Mouse (Mus musculus): Measurements from ENCODE around the gene Nop14. TPM values are rescaled to one million over a fixed set of nuclear protein-coding genes. Genes with fewer than 3 reads are reported as not detected.

Gene Nop14
- polyA plus RNA-seq, 1 experiment from 2014 or later: 21.9 TPM

- no peak overlapping the region for H3K27ac ChIP-seq (replicated peaks)
- no peaks in the 10 kb centered on the region for H3K4me1 ChIP-seq
- no peaks in the 10 kb centered on the region for H3K27me3 ChIP-seq
- 96% methylated on average over 5 of the region's 5 CpGs for WGBS
- H3K9me3 ChIP-seq: no peaks in the 10 kb centered on the region
- ATAC-seq (replicated peaks): no peak
- H3K9ac ChIP-seq (replicated peaks): no peak overlapping the region
- H3K36me3 ChIP-seq: peaks cover 88% of the 10 kb centered on the region
- H3K4me2 ChIP-seq (replicated peaks): no peak overlapping the region
- H3K4me3 ChIP-seq: no peak overlapping the region
Observed at GRCm38 (mm10) chr5:34652961-34653360, 7.0 kb downstream of the Nop14 start.

GRCm38 (mm10) chr5:34647581-34647980, 12.4 kb downstream of the Nop14 start:
- Histone ChIP-seq H3K4me2 (replicated peaks) (no peak overlapping the region), H3K4me3 (no peak overlapping the region), H3K9me3 (no peaks in the 10 kb centered on the region), H3K36me3 (peaks cover 95% of the 10 kb centered on the region), H3K27me3 (no peaks in the 10 kb centered on the region), H3K4me1 (no peaks in the 10 kb centered on the region), H3K9ac (replicated peaks) (no peak overlapping the region), H3K27ac (replicated peaks) (no peak overlapping the region)
- ATAC-seq (replicated peaks): no peak
- WGBS: 43% methylated on average over 4 of the region's 4 CpGs

- peaks cover 86% of the 10 kb centered on the region for H3K36me3 ChIP-seq
- ATAC-seq (replicated peaks): peak; percentile 70
- H3K4me3 ChIP-seq: no peak overlapping the region
- H3K9ac ChIP-seq (replicated peaks): no peak overlapping the region
- H3K27me3 ChIP-seq: no peaks in the 10 kb centered on the region
- no peak overlapping the region for H3K27ac ChIP-seq (replicated peaks)
- H3K4me2 ChIP-seq (replicated peaks): no peak overlapping the region
- no peaks in the 10 kb centered on the region for H3K4me1 ChIP-seq
- no peaks in the 10 kb centered on the region for H3K9me3 ChIP-seq
- WGBS: 67% methylated on average over 5 of the region's 5 CpGs
Observed at GRCm38 (mm10) chr5:34642932-34643331, 17.0 kb downstream of the Nop14 start.

GRCm38 (mm10) chr5:34641991-34642390, 18.0 kb downstream of the Nop14 start:
- no peaks in the 10 kb centered on the region for H3K9me3 ChIP-seq
- H3K27ac ChIP-seq (replicated peaks): no peak overlapping the region
- no peak for ATAC-seq (replicated peaks)
- 91% methylated on average over 3 of the region's 3 CpGs for WGBS
- H3K27me3 ChIP-seq: no peaks in the 10 kb centered on the region
- H3K4me2 ChIP-seq (replicated peaks): no peak overlapping the region
- H3K4me1 ChIP-seq: peaks cover 5% of the 10 kb centered on the region
- H3K4me3 ChIP-seq: no peak overlapping the region
- H3K9ac ChIP-seq (replicated peaks): no peak overlapping the region
- peaks cover 79% of the 10 kb centered on the region for H3K36me3 ChIP-seq

GRCm38 (mm10) chr5:34637591-34638156, 22.3 kb downstream of the Nop14 start:
- H3K36me3 ChIP-seq: peaks cover 65% of the 10 kb centered on the region
- no peak for ATAC-seq (replicated peaks)
- H3K27me3 ChIP-seq: no peaks in the 10 kb centered on the region
- H3K4me3 ChIP-seq: no peak overlapping the region
- H3K9me3 ChIP-seq: no peaks in the 10 kb centered on the region
- peaks cover 20% of the 10 kb centered on the region for H3K4me1 ChIP-seq
- H3K9ac ChIP-seq (replicated peaks): 0 out of 2 replicates have a peak overlapping the region, but pooled peaks have one; percentile 61
- 81% methylated on average over 7 of the region's 7 CpGs for WGBS
- H3K27ac ChIP-seq (replicated peaks): peak overlapping the region; percentile 80; the same call in 1 of the 2 replicates
- 0 out of 2 replicates have a peak overlapping the region, but pooled peaks have one; percentile 58 for H3K4me2 ChIP-seq (replicated peaks)

- no peaks in the 10 kb centered on the region for H3K27me3 ChIP-seq
- H3K4me2 ChIP-seq (replicated peaks): peak within 1 kb of the TSS; percentile 58
- H3K9ac ChIP-seq (replicated peaks): peak within 1 kb of the TSS; percentile 61
- ATAC-seq (replicated peaks): peak; percentile 95
- peak within 1 kb of the TSS; percentile 48 for H3K4me3 ChIP-seq
- no peaks in the 10 kb centered on the region for H3K9me3 ChIP-seq
- H3K27ac ChIP-seq (replicated peaks): peak within 1 kb of the TSS; percentile 80
- peaks cover 20% of the 10 kb centered on the region for H3K4me1 ChIP-seq
- H3K36me3 ChIP-seq: peaks cover 72% of the 10 kb centered on the region
- under 1% methylated on average over 48 of the region's 48 CpGs for WGBS
Observed at GRCm38 (mm10) chr5:34636481-34637287, 23.3 kb downstream of the Nop14 start, which contains the start of gene Mfsd10. TSS of gene Mfsd10 (minus strand) at chr5:34637212.

- Histone ChIP-seq H3K4me2 (replicated peaks) (peak overlapping the region; percentile 58), H3K9me3 (no peaks in the 10 kb centered on the region), H3K27ac (replicated peaks) (peak overlapping the region; percentile 80; the same call in 1 of the 2 replicates), H3K4me1 (peaks cover 20% of the 10 kb centered on the region), H3K9ac (replicated peaks) (peak overlapping the region; percentile 61), H3K27me3 (no peaks in the 10 kb centered on the region), H3K36me3 (peaks cover 73% of the 10 kb centered on the region), H3K4me3 (peak overlapping the region; percentile 48)
- 63% methylated on average over 10 of the region's 10 CpGs for WGBS
- ATAC-seq (replicated peaks): 0 out of 2 replicates have a peak, but pooled peaks have one; percentile 1
Observed at GRCm38 (mm10) chr5:34635665-34636192, 24.2 kb downstream of the Nop14 start.

- Histone ChIP-seq H3K4me3 (no peak overlapping the region), H3K27ac (replicated peaks) (no peak overlapping the region), H3K27me3 (no peaks in the 10 kb centered on the region), H3K4me2 (replicated peaks) (peak overlapping the region; percentile 58; the same call in 1 of the 2 replicates), H3K9ac (replicated peaks) (no peak overlapping the region; the same call in 1 of the 2 replicates), H3K4me1 (peaks cover 20% of the 10 kb centered on the region), H3K36me3 (peaks cover 73% of the 10 kb centered on the region), H3K9me3 (no peaks in the 10 kb centered on the region)
- no peak for ATAC-seq (replicated peaks)
- 91% methylated on average over 13 of the region's 13 CpGs for WGBS
Observed at GRCm38 (mm10) chr5:34634746-34635400, 25.1 kb downstream of the Nop14 start.

GRCm38 (mm10) chr5:34633641-34634040, 26.3 kb downstream of the Nop14 start:
- H3K9ac ChIP-seq (replicated peaks): no peak overlapping the region
- no peaks in the 10 kb centered on the region for H3K9me3 ChIP-seq
- H3K27ac ChIP-seq (replicated peaks): no peak overlapping the region
- no peak for ATAC-seq (replicated peaks)
- H3K4me3 ChIP-seq: no peak overlapping the region
- peaks cover 73% of the 10 kb centered on the region for H3K36me3 ChIP-seq
- no peaks in the 10 kb centered on the region for H3K27me3 ChIP-seq
- H3K4me2 ChIP-seq (replicated peaks): no peak overlapping the region
- H3K4me1 ChIP-seq: peaks cover 20% of the 10 kb centered on the region
- 70% methylated on average over 4 of the region's 4 CpGs for WGBS

GRCm38 (mm10) chr5:34632996-34633395, 27.0 kb downstream of the Nop14 start:
- Histone ChIP-seq H3K27ac (replicated peaks) (no peak overlapping the region), H3K27me3 (no peaks in the 10 kb centered on the region), H3K4me2 (replicated peaks) (no peak overlapping the region), H3K9ac (replicated peaks) (no peak overlapping the region), H3K36me3 (peaks cover 73% of the 10 kb centered on the region), H3K4me3 (no peak overlapping the region), H3K9me3 (no peaks in the 10 kb centered on the region), H3K4me1 (peaks cover 20% of the 10 kb centered on the region)
- 95% methylated on average over 2 of the region's 2 CpGs for WGBS
- ATAC-seq (replicated peaks): no peak

- no peak for ATAC-seq (replicated peaks)
- H3K4me3 ChIP-seq: no peak overlapping the region
- no peak overlapping the region for H3K9ac ChIP-seq (replicated peaks)
- no peak overlapping the region for H3K27ac ChIP-seq (replicated peaks)
- no peaks in the 10 kb centered on the region for H3K4me1 ChIP-seq
- H3K27me3 ChIP-seq: no peaks in the 10 kb centered on the region
- peaks cover 87% of the 10 kb centered on the region for H3K36me3 ChIP-seq
- no peaks in the 10 kb centered on the region for H3K9me3 ChIP-seq
- H3K4me2 ChIP-seq (replicated peaks): no peak overlapping the region
- WGBS: 97% methylated on average over 4 of the region's 4 CpGs
Observed at GRCm38 (mm10) chr5:34609966-34610365, 50.0 kb downstream of the Nop14 start.

GRCm38 (mm10) chr5:34608226-34608625, 51.7 kb downstream of the Nop14 start:
- Histone ChIP-seq H3K9me3 (no peaks in the 10 kb centered on the region), H3K9ac (replicated peaks) (no peak overlapping the region), H3K4me3 (no peak overlapping the region), H3K27ac (replicated peaks) (no peak overlapping the region), H3K27me3 (no peaks in the 10 kb centered on the region), H3K4me2 (replicated peaks) (no peak overlapping the region), H3K36me3 (peaks cover 74% of the 10 kb centered on the region), H3K4me1 (no peaks in the 10 kb centered on the region)
- no peak for ATAC-seq (replicated peaks)
- 82% methylated on average over 3 of the region's 3 CpGs for whole genome bisulfite sequencing
